Mouse (Mus musculus): Measurements from ENCODE around the gene Ecm1.

DNA sequence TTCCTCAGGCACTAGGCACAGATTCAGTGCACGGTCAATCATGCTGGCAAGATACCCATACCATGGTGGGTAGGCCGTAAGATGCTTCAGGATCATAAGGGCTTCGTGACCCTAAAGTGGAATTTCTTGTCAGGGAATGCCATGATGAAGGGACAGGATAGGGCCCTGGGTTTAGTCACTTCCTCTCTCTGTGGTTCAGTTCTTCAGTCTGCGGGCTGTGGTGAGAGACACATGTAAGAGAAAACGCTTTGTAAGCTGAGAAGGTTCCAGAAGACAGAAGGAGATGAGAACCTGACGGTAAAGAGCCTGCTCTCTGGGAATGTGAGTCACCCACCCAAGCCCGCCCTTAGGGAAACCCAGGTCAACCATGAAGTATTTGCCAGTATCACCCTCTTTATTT is 31.9 kb downstream of the Ecm1 start:
- TF ChIP-seq CTCF (IDR thresholded peaks at IDR 0.05; ENCODE audit: low read depth, low read length) (no peak), POLR2A (IDR thresholded peaks at IDR 0.05; ENCODE audit: extremely low read depth, insufficient read depth, low read length) (no peak)

Measured in liver, adult 2 months (tissue).